Mouse (Mus musculus): ENCODE measurements around the gene Fastk. TPM values are rescaled to one million over a fixed set of nuclear protein-coding genes. Genes with fewer than 3 reads are reported as not detected.

Gene Fastk
- polyA plus RNA-seq, 1 experiment from 2014 or later, result 107 TPM

DNA sequence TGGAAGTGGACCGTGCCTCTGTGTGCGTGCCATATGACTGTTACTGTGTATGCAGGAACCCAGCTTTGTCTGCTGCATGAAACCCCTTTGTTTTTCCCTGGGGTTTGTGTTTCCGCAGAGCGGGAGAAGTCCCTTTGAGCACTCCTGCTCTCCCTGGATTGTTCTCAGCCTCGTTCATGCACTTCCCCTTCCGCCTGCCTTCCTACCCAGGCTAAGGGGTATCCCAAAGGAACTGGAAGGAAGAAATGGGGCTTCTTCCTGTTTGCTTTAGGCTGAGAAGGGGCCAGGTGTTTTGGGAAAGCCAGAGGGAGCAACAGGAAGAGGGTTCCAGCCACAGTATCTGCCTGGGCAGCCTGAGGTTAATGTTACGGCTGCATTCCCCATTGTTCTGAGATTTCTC, 10.5 kb upstream of the Fastk start:
- Histone ChIP-seq H3K36me3 (ENCODE audit: control insufficient read depth, insufficient read depth, low read length) (0 out of 2 replicates have a peak, but pooled peaks cover 5% of the 10 kb centered on the region), H3K4me1 (replicated peaks; ENCODE audit: control insufficient read depth, insufficient read depth, low read length) (peaks cover 36% of the 10 kb centered on the region), H3K9me3 (ENCODE audit: control insufficient read depth, low read length) (no peaks in the 10 kb centered on the region), H3K9ac (ENCODE audit: low read length) (no peak overlapping the region), H3K27ac (ENCODE audit: low read depth) (peak overlapping the region; percentile 3; the same call in 1 of the 2 replicates), H3K4me2 (ENCODE audit: low read length) (no peak overlapping the region), H3K4me3 (ENCODE audit: low read depth, low read length) (no peak overlapping the region), H3K27me3 (replicated peaks; ENCODE audit: control insufficient read depth, insufficient read depth, low read length) (no peaks in the 10 kb centered on the region)
- ATAC-seq (replicated peaks; ENCODE audit: low FRiP score, low TSS enrichment, low read depth), result no peak
- 68% methylated on average over 7 of the region's 7 CpGs for WGBS
- DNase-seq (ENCODE audit: low spot score), result no peak

DNA sequence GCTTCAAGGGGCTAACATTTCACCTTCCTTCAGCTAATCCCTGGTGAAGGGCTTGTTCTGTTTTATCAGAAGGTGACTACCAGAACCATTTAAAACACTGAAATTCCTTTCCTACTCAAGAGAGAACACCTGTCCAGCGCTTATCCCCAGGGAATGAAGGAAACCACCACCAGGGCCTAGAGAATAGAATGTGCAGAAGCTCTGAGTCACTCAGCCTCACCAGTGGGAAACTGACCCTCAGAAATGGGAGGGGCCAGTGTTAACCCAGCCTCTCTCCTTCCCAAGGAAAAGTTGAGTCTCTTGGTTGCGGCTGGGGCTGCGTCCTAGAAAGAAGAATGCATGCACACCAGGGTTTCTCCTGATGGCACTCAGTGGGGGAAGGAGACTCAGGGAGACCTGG, 10.0 kb upstream of the Fastk start:
- ATAC-seq (replicated peaks; ENCODE audit: low FRiP score, low TSS enrichment, low read depth) (no peak), DNase-seq (ENCODE audit: low spot score) (no peak)
- H3K4me3 ChIP-seq (ENCODE audit: low read depth, low read length), result no peak overlapping the region
- peak overlapping the region; percentile 3; the same call in 1 of the 2 replicates for H3K27ac ChIP-seq (ENCODE audit: low read depth)
- 74% methylated on average over 3 of the region's 3 CpGs for WGBS
- no peak overlapping the region for H3K9ac ChIP-seq (ENCODE audit: low read length)
- peaks cover 36% of the 10 kb centered on the region for H3K4me1 ChIP-seq (replicated peaks; ENCODE audit: control insufficient read depth, insufficient read depth, low read length)
- H3K27me3 ChIP-seq (replicated peaks; ENCODE audit: control insufficient read depth, insufficient read depth, low read length), result no peaks in the 10 kb centered on the region
- H3K9me3 ChIP-seq (ENCODE audit: control insufficient read depth, low read length), result no peaks in the 10 kb centered on the region
- H3K4me2 ChIP-seq (ENCODE audit: low read length), result no peak overlapping the region
- H3K36me3 ChIP-seq (ENCODE audit: control insufficient read depth, insufficient read depth, low read length), result no peaks in the 10 kb centered on the region

- Histone ChIP-seq H3K27ac (ENCODE audit: low read depth) (no peak overlapping the region), H3K4me3 (ENCODE audit: low read depth, low read length) (0 out of 2 replicates have a peak overlapping the region, but pooled peaks have one; percentile 87), H3K4me1 (replicated peaks; ENCODE audit: control insufficient read depth, insufficient read depth, low read length) (peaks cover 36% of the 10 kb centered on the region), H3K27me3 (replicated peaks; ENCODE audit: control insufficient read depth, insufficient read depth, low read length) (no peaks in the 10 kb centered on the region), H3K36me3 (ENCODE audit: control insufficient read depth, insufficient read depth, low read length) (no peaks in the 10 kb centered on the region), H3K9me3 (ENCODE audit: control insufficient read depth, low read length) (no peaks in the 10 kb centered on the region), H3K9ac (ENCODE audit: low read length) (no peak overlapping the region), H3K4me2 (ENCODE audit: low read length) (peak overlapping the region; percentile 96)
- 31% methylated on average over 2 of the region's 2 CpGs for WGBS
- DNase-seq (ENCODE audit: low spot score), result no peak
- ATAC-seq (replicated peaks; ENCODE audit: low FRiP score, low TSS enrichment, low read depth), result no peak
Measured at GRCm38 (mm10) chr5:24453985-24454303, 8.9 kb upstream of the Fastk start.

DNA sequence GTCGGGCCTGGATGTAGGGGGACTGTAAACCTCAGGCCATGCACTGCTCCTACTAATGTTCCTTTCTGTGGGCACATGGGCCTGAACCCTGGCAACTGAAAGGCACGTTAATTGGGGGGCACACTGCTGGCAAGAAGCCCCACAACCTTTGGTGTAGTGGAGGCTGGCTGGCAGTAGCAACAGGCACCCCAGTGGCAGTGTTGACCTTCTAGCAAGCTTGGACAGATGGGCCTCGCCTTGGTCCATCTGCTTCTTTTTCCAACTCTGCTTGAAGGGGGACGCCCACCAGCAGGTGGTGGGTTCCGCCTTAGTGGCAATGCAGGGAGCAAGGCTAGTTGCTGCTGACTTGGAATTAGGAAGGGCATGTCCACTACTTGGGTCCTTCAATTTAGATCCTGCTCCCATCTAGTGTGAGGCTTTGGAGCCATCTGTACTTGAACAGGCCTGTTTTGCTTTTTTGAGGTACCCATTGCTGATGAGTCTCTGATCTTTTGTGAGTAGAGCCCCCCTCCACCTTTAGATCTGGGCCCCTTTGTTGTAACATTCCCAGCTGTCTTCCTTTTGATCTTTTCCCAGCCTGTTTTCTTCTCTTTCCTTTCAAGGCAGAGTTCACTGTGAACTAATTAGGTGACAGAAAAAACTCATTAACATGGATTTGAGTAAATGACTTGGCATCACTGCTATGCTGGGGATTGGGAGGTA, 8.3 kb upstream of the Fastk start:
- Histone ChIP-seq H3K4me1 (replicated peaks; ENCODE audit: control insufficient read depth, insufficient read depth, low read length) (peaks cover 36% of the 10 kb centered on the region), H3K27me3 (replicated peaks; ENCODE audit: control insufficient read depth, insufficient read depth, low read length) (no peaks in the 10 kb centered on the region), H3K36me3 (ENCODE audit: control insufficient read depth, insufficient read depth, low read length) (no peaks in the 10 kb centered on the region), H3K4me3 (ENCODE audit: low read depth, low read length) (peak overlapping the region; percentile 87), H3K9me3 (ENCODE audit: control insufficient read depth, low read length) (no peaks in the 10 kb centered on the region), H3K9ac (ENCODE audit: low read length) (peak overlapping the region; percentile 80), H3K27ac (ENCODE audit: low read depth) (no peak overlapping the region), H3K4me2 (ENCODE audit: low read length) (peak overlapping the region; percentile 96)
- no peak for ATAC-seq (replicated peaks; ENCODE audit: low FRiP score, low TSS enrichment, low read depth)
- DNase-seq (ENCODE audit: low spot score), result no peak
- WGBS, result 7% methylated on average over 5 of the region's 5 CpGs

GRCm38 (mm10) chr5:24452691-24453233, 7.7 kb upstream of the Fastk start:
- peak; percentile 6; the same call in 1 of the 2 replicates for ATAC-seq (replicated peaks; ENCODE audit: low FRiP score, low TSS enrichment, low read depth)
- H3K4me1 ChIP-seq (replicated peaks; ENCODE audit: control insufficient read depth, insufficient read depth, low read length), result peaks cover 39% of the 10 kb centered on the region
- peak overlapping the region; percentile 87 for H3K4me3 ChIP-seq (ENCODE audit: low read depth, low read length)
- H3K27me3 ChIP-seq (replicated peaks; ENCODE audit: control insufficient read depth, insufficient read depth, low read length), result no peaks in the 10 kb centered on the region
- no peaks in the 10 kb centered on the region for H3K9me3 ChIP-seq (ENCODE audit: control insufficient read depth, low read length)
- WGBS, result under 1% methylated on average over 29 of the region's 29 CpGs
- peak overlapping the region; percentile 96 for H3K4me2 ChIP-seq (ENCODE audit: low read length)
- peak overlapping the region; percentile 86 for H3K27ac ChIP-seq (ENCODE audit: low read depth)
- H3K36me3 ChIP-seq (ENCODE audit: control insufficient read depth, insufficient read depth, low read length), result no peaks in the 10 kb centered on the region
- H3K9ac ChIP-seq (ENCODE audit: low read length), result peak overlapping the region; percentile 80
- DNase-seq (ENCODE audit: low spot score), result peak; percentile 76

DNA sequence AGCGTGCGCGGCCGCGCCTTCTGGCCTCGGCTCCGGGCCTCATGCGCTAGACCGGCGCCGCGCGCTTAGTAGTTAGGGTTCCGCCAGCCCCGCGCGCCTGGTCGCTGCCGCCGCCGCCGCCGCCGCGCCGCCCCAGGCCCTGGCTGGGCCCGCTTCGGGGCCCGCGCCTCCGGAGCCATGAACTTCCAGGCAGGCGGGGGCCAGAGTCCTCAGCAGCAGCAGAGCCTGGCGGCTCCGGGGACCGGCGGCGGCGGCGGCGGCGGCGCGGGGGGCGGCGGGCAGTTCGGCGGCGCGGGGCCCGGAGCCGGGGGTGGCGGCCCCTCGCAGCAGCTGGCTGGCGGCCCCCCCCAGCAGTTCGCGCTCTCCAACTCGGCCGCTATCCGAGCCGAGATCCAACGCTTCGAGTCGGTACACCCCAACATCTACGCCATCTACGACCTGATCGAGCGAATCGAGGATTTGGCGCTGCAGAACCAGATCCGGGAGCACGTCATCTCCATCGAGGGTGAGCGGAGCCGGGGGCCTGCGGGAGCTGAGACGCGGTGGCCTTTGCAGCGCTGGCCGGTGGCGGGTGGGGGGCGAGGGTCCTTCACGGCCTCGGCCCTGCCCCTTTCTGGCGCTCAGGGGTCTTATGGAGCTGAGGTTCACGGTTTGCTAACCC, 7.1 kb upstream of the Fastk start, which contains the start of gene Agap3:
Agap3 (plus strand) TSS at position 148 of the 661 bp plus-strand sequence.
- no peaks in the 10 kb centered on the region for H3K36me3 ChIP-seq (ENCODE audit: control insufficient read depth, insufficient read depth, low read length)
- H3K4me3 ChIP-seq (ENCODE audit: low read depth, low read length), result peak within 1 kb of the TSS; percentile 87
- H3K9ac ChIP-seq (ENCODE audit: low read length), result peak within 1 kb of the TSS; percentile 80
- H3K9me3 ChIP-seq (ENCODE audit: control insufficient read depth, low read length), result no peaks in the 10 kb centered on the region
- H3K27me3 ChIP-seq (replicated peaks; ENCODE audit: control insufficient read depth, insufficient read depth, low read length), result no peaks in the 10 kb centered on the region
- DNase-seq (ENCODE audit: low spot score), result no peak
- peak within 1 kb of the TSS; percentile 86 for H3K27ac ChIP-seq (ENCODE audit: low read depth)
- H3K4me1 ChIP-seq (replicated peaks; ENCODE audit: control insufficient read depth, insufficient read depth, low read length), result peaks cover 39% of the 10 kb centered on the region
- peak within 1 kb of the TSS; percentile 96 for H3K4me2 ChIP-seq (ENCODE audit: low read length)
- peak; percentile 2; the same call in 1 of the 2 replicates for ATAC-seq (replicated peaks; ENCODE audit: low FRiP score, low TSS enrichment, low read depth)
- under 1% methylated on average over 69 of the region's 85 CpGs for WGBS

DNA sequence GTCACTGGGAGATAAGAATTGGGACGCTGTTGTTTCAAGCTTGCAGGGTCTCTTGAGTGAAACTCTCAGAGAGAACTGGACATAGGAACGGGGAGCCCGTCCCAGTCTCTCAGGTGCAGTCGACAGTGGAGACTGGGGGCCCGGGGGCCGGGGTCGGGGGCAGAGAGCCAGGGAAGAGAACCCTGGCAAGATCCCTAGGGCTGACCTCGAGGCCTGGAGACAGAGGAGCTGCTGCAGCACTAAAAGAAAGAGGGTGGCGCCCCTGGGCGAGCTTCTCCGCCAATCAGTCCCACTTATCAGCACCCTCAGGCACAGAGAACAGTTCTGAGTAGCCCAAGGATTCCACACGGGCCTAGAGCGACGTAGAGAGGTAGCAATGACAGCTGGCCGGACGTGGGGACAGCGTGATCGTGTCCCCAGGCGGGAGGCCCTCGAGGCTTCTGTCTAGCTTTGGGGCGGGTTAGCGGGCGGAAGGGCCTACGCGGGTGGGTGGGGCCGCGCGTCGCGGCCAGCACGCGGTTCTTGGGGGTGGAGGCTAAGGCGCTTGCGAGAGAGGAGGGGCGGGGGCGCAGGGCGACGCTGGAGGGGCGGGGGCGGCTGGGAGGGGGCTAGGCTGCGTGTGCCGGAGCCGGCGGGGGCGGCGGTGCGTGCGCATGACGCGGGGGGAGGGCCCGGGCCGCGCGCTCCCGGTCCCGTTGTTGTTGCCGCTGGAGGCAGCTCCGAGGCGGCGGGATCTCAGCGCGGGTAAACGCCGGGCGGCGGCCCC, 6.4 kb upstream of the Fastk start:
- H3K36me3 ChIP-seq (ENCODE audit: control insufficient read depth, insufficient read depth, low read length), result no peaks in the 10 kb centered on the region
- ATAC-seq (replicated peaks; ENCODE audit: low FRiP score, low TSS enrichment, low read depth) (peak; percentile 74), DNase-seq (ENCODE audit: low spot score) (peak; percentile 90)
- peak overlapping the region; percentile 87 for H3K4me3 ChIP-seq (ENCODE audit: low read depth, low read length)
- H3K9me3 ChIP-seq (ENCODE audit: control insufficient read depth, low read length), result no peaks in the 10 kb centered on the region
- WGBS, result 3% methylated on average over 46 of the region's 66 CpGs
- H3K4me2 ChIP-seq (ENCODE audit: low read length), result peak overlapping the region; percentile 96
- H3K27ac ChIP-seq (ENCODE audit: low read depth), result peak overlapping the region; percentile 86
- H3K27me3 ChIP-seq (replicated peaks; ENCODE audit: control insufficient read depth, insufficient read depth, low read length), result no peaks in the 10 kb centered on the region
- peaks cover 39% of the 10 kb centered on the region for H3K4me1 ChIP-seq (replicated peaks; ENCODE audit: control insufficient read depth, insufficient read depth, low read length)
- peak overlapping the region; percentile 80 for H3K9ac ChIP-seq (ENCODE audit: low read length)

DNA sequence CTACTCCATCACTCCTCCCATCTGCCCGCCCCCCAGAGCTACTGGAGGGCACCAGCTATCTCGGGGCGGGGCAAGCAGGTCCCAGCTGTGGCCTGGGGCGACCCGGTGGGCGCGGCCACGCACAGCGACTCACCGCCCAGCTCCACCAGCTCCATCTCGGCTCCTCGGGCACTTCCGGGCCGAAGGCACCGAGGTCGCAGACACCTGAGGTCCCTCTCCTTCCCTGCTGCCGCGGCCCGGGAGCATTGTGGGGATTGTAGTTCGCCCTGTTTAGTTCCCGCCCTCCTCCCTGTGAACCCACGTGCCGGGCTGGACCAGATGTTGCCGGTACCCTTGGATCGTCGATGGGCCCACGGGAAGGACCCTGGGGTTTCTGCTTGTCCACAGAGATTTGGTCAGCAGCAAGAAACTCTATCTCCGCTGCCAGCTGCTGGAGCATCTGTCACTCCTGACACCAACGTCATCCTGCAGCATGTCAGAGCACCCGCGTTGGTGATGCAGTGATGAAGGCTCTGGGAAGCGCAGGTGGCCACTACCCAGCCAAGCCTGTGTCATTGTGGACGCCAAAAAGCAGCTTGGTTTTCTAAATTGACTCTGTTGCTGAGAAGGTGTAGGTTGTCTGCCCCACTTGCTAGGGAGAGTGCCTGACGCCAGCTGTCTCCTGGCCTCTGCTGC, 2.7 kb upstream of the Fastk start, which contains the start of gene Tmub1:
Tmub1 (minus strand) TSS at position 231 of the 675 bp plus-strand sequence.
- 2% methylated on average over 34 of the region's 34 CpGs for WGBS

More for the DNA sequence above, 2.7 kb upstream of the Fastk start, which contains the start of gene Tmub1:
- no peaks in the 10 kb centered on the region for H3K27me3 ChIP-seq (replicated peaks; ENCODE audit: control insufficient read depth, insufficient read depth, low read length)
- no peaks in the 10 kb centered on the region for H3K9me3 ChIP-seq (ENCODE audit: control insufficient read depth, low read length)
- peak; percentile 51 for ATAC-seq (replicated peaks; ENCODE audit: low FRiP score, low TSS enrichment, low read depth)
- H3K4me3 ChIP-seq (ENCODE audit: low read depth, low read length), result peak within 1 kb of the TSS; percentile 50
- peak; percentile 87 for DNase-seq (ENCODE audit: low spot score)
- peaks cover 24% of the 10 kb centered on the region for H3K4me1 ChIP-seq (replicated peaks; ENCODE audit: control insufficient read depth, insufficient read depth, low read length)
- peaks cover 12% of the 10 kb centered on the region for H3K36me3 ChIP-seq (ENCODE audit: control insufficient read depth, insufficient read depth, low read length)
- peak within 1 kb of the TSS; percentile 17 for H3K9ac ChIP-seq (ENCODE audit: low read length)
- H3K27ac ChIP-seq (ENCODE audit: low read depth), result no peak within 1 kb of the TSS
- peak within 1 kb of the TSS; percentile 52 for H3K4me2 ChIP-seq (ENCODE audit: low read length)
